Mouse (Mus musculus) CH12.LX (cell line): ENCODE measurements at regions not wholly inside any gene's neighbourhood (a gene's known extent, or its start where the extent isn't known, plus 50 kb on each side); places are given as distances from the start of the nearest gene placed in this dataset.

Experiments used
- CTCF ChIP-seq, 2 experiments: IDR thresholded peaks in 1 of 2; conservative IDR thresholded peaks in 1 of 2; 2 replicates each; pipeline ENCODE4 v1.5.1; 2011 to 2012; ENCODE audit warnings: low read depth in 2 of 2, low read length in 2 of 2, improper control_type of control experiment in 1 of 2, inconsistent platforms in 1 of 2, mild to moderate bottlenecking in 1 of 2, moderate library complexity in 1 of 2
- E2F4 ChIP-seq: IDR thresholded peaks from 2 replicates; pipeline ENCODE4 v1.6.1; 2011; ENCODE audit warnings: low read depth, low read length, improper control_type of control experiment; ENCODE audit not compliant: insufficient replicate concordance
- GABPA ChIP-seq: IDR thresholded peaks from 2 replicates; pipeline ENCODE4 v1.6.1; 2012; ENCODE audit warnings: low read depth, low read length, improper control_type of control experiment, inconsistent platforms; ENCODE audit not compliant: insufficient replicate concordance
- MAFK ChIP-seq: IDR thresholded peaks from 2 replicates; pipeline ENCODE4 v1.6.1; 2011; ENCODE audit warnings: low read length, improper control_type of control experiment; ENCODE audit not compliant: insufficient replicate concordance
- MAZ ChIP-seq: IDR thresholded peaks from 2 replicates; pipeline ENCODE4 v1.6.1; 2012; ENCODE audit warnings: low read depth, mild to moderate bottlenecking, inconsistent platforms, low read length, improper control_type of control experiment, moderate library complexity
- MYC ChIP-seq: IDR thresholded peaks from 2 replicates; pipeline ENCODE4 v1.6.1; 2011; ENCODE audit warnings: low read depth, mild to moderate bottlenecking, improper control_type of control experiment, low read length
- POLR2A ChIP-seq: IDR thresholded peaks from 2 replicates; pipeline ENCODE4 v1.6.1; 2011; ENCODE audit warnings: low read depth, mild to moderate bottlenecking, improper control_type of control experiment, low read length
- USF1 ChIP-seq: IDR thresholded peaks from 2 replicates; pipeline ENCODE4 v1.6.1; 2014; ENCODE audit warnings: low read depth, mild to moderate bottlenecking, inconsistent platforms, low read length, improper control_type of control experiment
- ZNF384 ChIP-seq: IDR thresholded peaks from 2 replicates; pipeline ENCODE4 v1.6.1; 2012; ENCODE audit warnings: low read depth, low read length, improper control_type of control experiment, inconsistent platforms

DNA sequence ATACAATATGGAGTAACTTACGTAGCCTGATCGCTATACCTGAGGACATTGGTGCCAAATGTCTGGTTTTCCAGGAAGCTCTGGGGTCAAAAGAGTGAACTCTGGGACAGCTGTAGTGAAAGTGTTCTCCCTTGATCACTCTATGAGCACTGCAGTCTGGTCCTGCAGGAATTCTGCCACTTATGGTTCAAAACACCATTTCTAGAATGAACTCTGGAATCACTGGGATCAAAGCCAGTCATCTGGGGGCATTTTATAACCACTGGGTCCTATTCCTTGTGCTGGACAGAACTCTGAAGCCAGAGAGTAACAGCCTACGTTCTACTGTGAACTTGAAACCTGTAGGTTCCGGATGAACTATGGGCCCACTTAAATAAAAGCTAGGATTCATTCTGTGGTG, 173.5 kb upstream of the Nrip1 start:
- TF ChIP-seq USF1 (no peak), E2F4 (no peak), POLR2A (no peak), MAFK (no peak), MYC (no peak), MAZ (no peak), GABPA (no peak), CTCF (conservative IDR thresholded peaks at IDR 0.05 in 1 of 2, IDR thresholded peaks at IDR 0.05 in 1 of 2; ENCODE audit: low read depth in 2 of 2, low read length in 2 of 2) (no peak), ZNF384 (no peak)
